Mouse (Mus musculus): ENCODE data around the gene Gm3173. TPM values are rescaled to one million over a fixed set of nuclear protein-coding genes. Genes with fewer than 3 reads are reported as not detected.
"Not testable (repeated sequence)": the region's sequence is repeated elsewhere in the genome, so short reads cannot be mapped to it uniquely, and the experiment has no call there.

The Gm3173 gene
- not detected in 2 replicates for polyA plus RNA-seq (2012; rRNA removed)
- not detected in 2 replicates for polyA plus RNA-seq (2014; fragmentation: Nextera tagmentation; extraction: Ambion mirVana)

- not testable (repeated sequence) for ATAC-seq (ENCODE audit: insufficient read depth); H3K4me2 ChIP-seq (ENCODE audit: low read depth); DNase-seq (ENCODE audit: low read depth in 3 of 3, low spot score in 3 of 3); H3K9me3 ChIP-seq (ENCODE audit: control insufficient read depth, low read length); H3K4me3 ChIP-seq (ENCODE audit: insufficient read depth in 1 of 2, low read depth in 2 of 2, low read length in 2 of 2); H3K27me3 ChIP-seq (ENCODE audit: control insufficient read depth, insufficient read depth, low read length); H3K4me1 ChIP-seq (replicated peaks; ENCODE audit: control insufficient read depth in 2 of 2, insufficient read depth in 2 of 2, low read length in 1 of 2); H3K27ac ChIP-seq; H3K9ac ChIP-seq (replicated peaks); H3K36me3 ChIP-seq (replicated peaks; ENCODE audit: control insufficient read depth, insufficient read depth, low read depth)
These were observed at the start of gene Gm3173 for GRCm38 (mm10) chr14:4430692-4431091. TSS of gene Gm3173 (plus strand) at chr14:4430992.

DNA sequence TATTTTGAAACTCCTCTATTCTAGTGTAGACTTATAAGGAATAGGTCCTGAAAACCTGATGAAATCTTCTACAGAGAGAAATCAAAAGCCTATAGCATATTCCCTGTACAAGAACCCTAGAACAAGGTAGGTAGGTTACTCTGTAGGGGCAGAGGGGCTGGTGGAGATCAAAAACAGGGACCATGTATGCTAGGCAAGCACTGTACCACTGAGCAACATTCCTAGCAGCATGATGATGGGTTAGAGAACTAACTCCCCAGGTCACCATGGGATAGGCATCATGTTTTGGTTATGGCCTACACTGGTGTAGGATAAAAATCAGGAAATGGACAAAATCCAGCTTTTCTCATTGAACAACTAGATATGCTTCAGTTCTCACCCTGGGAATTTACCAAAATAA, 45.2 kb upstream of the Gm3173 start:
- H3K27ac ChIP-seq; H3K9ac ChIP-seq (replicated peaks); DNase-seq (ENCODE audit: low read depth in 3 of 3, low spot score in 3 of 3); ATAC-seq (ENCODE audit: insufficient read depth); H3K4me2 ChIP-seq (ENCODE audit: low read depth); H3K27me3 ChIP-seq (ENCODE audit: control insufficient read depth, insufficient read depth, low read length); H3K9me3 ChIP-seq (ENCODE audit: control insufficient read depth, low read length); H3K4me1 ChIP-seq (replicated peaks; ENCODE audit: control insufficient read depth in 2 of 2, insufficient read depth in 2 of 2, low read length in 1 of 2); H3K36me3 ChIP-seq (replicated peaks; ENCODE audit: control insufficient read depth, insufficient read depth, low read depth); H3K4me3 ChIP-seq (ENCODE audit: insufficient read depth in 1 of 2, low read depth in 2 of 2, low read length in 2 of 2): not testable (repeated sequence)

DNA sequence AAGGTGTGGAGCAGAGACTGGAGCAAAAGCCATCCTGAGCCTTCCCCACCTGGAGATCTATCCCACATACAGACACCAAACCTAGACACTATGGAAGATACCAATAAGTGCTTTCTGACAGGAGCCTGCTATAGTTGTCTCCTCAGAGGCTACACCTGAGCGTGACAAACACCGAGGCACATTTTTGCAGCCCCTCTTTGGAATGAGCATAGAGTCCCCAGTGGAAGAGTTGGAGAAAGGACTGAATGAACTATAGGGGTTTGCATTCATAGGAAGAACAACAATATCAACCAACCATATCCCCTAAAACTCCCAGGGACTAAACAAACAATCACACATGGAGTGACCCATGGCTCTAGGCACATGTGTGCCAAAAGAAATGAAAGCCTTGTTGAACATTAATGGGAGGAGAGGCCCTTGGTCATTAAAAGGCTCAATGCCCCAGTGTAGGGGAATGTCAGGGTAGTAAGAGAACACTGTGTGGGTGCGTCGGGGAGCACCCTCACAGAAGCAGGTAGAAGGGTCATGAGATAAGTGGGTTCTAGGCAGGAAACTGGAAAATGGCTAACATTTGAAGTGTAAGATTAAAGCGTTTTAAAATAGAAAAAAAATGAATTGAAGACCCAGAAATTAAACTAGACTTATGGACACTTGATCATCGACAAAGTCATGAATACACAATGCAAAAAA, 37.8 kb upstream of the Gm3173 start:
- DNase-seq (ENCODE audit: low read depth in 3 of 3, low spot score in 3 of 3); ATAC-seq (ENCODE audit: insufficient read depth); H3K4me1 ChIP-seq (replicated peaks; ENCODE audit: control insufficient read depth in 2 of 2, insufficient read depth in 2 of 2, low read length in 1 of 2); H3K36me3 ChIP-seq (replicated peaks; ENCODE audit: control insufficient read depth, insufficient read depth, low read depth); H3K27me3 ChIP-seq (ENCODE audit: control insufficient read depth, insufficient read depth, low read length); H3K4me2 ChIP-seq (ENCODE audit: low read depth); H3K27ac ChIP-seq; H3K9me3 ChIP-seq (ENCODE audit: control insufficient read depth, low read length); H3K4me3 ChIP-seq (ENCODE audit: insufficient read depth in 1 of 2, low read depth in 2 of 2, low read length in 2 of 2); H3K9ac ChIP-seq (replicated peaks): not testable (repeated sequence)
- 78% methylated on average over 4 of the region's 6 CpGs for WGBS (ENCODE audit: insufficient replicate concordance)

GRCm38 (mm10) chr14:4397226-4397625, 33.6 kb upstream of the Gm3173 start, which contains the start of gene Gm3159:
TSS of gene Gm3159 (plus strand) at chr14:4397526.
- H3K36me3 ChIP-seq (replicated peaks; ENCODE audit: control insufficient read depth, insufficient read depth, low read depth); H3K9ac ChIP-seq (replicated peaks); H3K9me3 ChIP-seq (ENCODE audit: control insufficient read depth, low read length); ATAC-seq (ENCODE audit: insufficient read depth); H3K4me2 ChIP-seq (ENCODE audit: low read depth); H3K4me1 ChIP-seq (replicated peaks; ENCODE audit: control insufficient read depth in 2 of 2, insufficient read depth in 2 of 2, low read length in 1 of 2); H3K27ac ChIP-seq; DNase-seq (ENCODE audit: low read depth in 3 of 3, low spot score in 3 of 3); H3K27me3 ChIP-seq (ENCODE audit: control insufficient read depth, insufficient read depth, low read length); H3K4me3 ChIP-seq (ENCODE audit: insufficient read depth in 1 of 2, low read depth in 2 of 2, low read length in 2 of 2): not testable (repeated sequence)
- WGBS (ENCODE audit: insufficient replicate concordance) = 18% methylated on average over 1 of the region's 3 CpGs

DNA sequence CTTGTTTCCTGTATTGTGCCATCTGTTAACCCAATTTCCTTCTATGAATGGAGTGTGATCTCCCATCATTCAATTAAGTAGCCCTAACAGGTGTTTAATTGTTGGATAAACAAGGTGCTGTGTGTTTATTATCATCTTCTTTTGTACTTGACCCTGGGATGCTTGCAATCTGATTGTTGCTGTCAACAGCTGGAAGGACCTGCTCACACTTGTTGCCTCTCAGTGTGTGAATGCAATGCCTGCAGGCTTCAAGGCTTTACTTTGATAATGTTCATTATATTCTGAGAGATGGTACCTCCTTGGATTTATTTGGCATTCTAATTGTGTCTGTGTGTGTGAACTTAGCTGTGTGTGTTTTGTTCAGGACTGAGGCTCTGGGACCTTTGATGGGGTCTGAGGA, 32.2 kb upstream of the Gm3173 start:
- H3K9me3 ChIP-seq (ENCODE audit: control insufficient read depth, low read length); H3K27ac ChIP-seq; H3K4me1 ChIP-seq (replicated peaks; ENCODE audit: control insufficient read depth in 2 of 2, insufficient read depth in 2 of 2, low read length in 1 of 2); H3K4me2 ChIP-seq (ENCODE audit: low read depth); H3K4me3 ChIP-seq (ENCODE audit: insufficient read depth in 1 of 2, low read depth in 2 of 2, low read length in 2 of 2); ATAC-seq (ENCODE audit: insufficient read depth); H3K27me3 ChIP-seq (ENCODE audit: control insufficient read depth, insufficient read depth, low read length); H3K36me3 ChIP-seq (replicated peaks; ENCODE audit: control insufficient read depth, insufficient read depth, low read depth); H3K9ac ChIP-seq (replicated peaks); DNase-seq (ENCODE audit: low read depth in 3 of 3, low spot score in 3 of 3): not testable (repeated sequence)

- not testable (repeated sequence) for H3K27ac ChIP-seq; H3K4me2 ChIP-seq (ENCODE audit: low read depth); H3K27me3 ChIP-seq (ENCODE audit: control insufficient read depth, insufficient read depth, low read length); H3K9ac ChIP-seq (replicated peaks); H3K4me1 ChIP-seq (replicated peaks; ENCODE audit: control insufficient read depth in 2 of 2, insufficient read depth in 2 of 2, low read length in 1 of 2); DNase-seq (ENCODE audit: low read depth in 3 of 3, low spot score in 3 of 3); H3K4me3 ChIP-seq (ENCODE audit: insufficient read depth in 1 of 2, low read depth in 2 of 2, low read length in 2 of 2); ATAC-seq (ENCODE audit: insufficient read depth); H3K36me3 ChIP-seq (replicated peaks; ENCODE audit: control insufficient read depth, insufficient read depth, low read depth); H3K9me3 ChIP-seq (ENCODE audit: control insufficient read depth, low read length)
- WGBS (ENCODE audit: insufficient replicate concordance) = 62% methylated on average over 4 of the region's 5 CpGs
These were observed 30.5 kb upstream of the Gm3173 start for GRCm38 (mm10) chr14:4400115-4400789.

GRCm38 (mm10) chr14:4401245-4401644, 29.5 kb upstream of the Gm3173 start:
- not testable (repeated sequence) for DNase-seq (ENCODE audit: low read depth in 3 of 3, low spot score in 3 of 3); ATAC-seq (ENCODE audit: insufficient read depth); H3K9ac ChIP-seq (replicated peaks); H3K27me3 ChIP-seq (ENCODE audit: control insufficient read depth, insufficient read depth, low read length); H3K4me2 ChIP-seq (ENCODE audit: low read depth); H3K4me1 ChIP-seq (replicated peaks; ENCODE audit: control insufficient read depth in 2 of 2, insufficient read depth in 2 of 2, low read length in 1 of 2); H3K36me3 ChIP-seq (replicated peaks; ENCODE audit: control insufficient read depth, insufficient read depth, low read depth); H3K27ac ChIP-seq; H3K4me3 ChIP-seq (ENCODE audit: insufficient read depth in 1 of 2, low read depth in 2 of 2, low read length in 2 of 2); H3K9me3 ChIP-seq (ENCODE audit: control insufficient read depth, low read length)
- 38% methylated on average over 4 of the region's 5 CpGs for whole genome bisulfite sequencing (ENCODE audit: insufficient replicate concordance)

- not testable (repeated sequence) for H3K4me2 ChIP-seq (ENCODE audit: low read depth)
These were observed 27.0 kb upstream of the Gm3173 start for GRCm38 (mm10) chr14:4403840-4404239.

More at GRCm38 (mm10) chr14:4403840-4404239, 27.0 kb upstream of the Gm3173 start:
- not testable (repeated sequence) for H3K36me3 ChIP-seq (replicated peaks; ENCODE audit: control insufficient read depth, insufficient read depth, low read depth); H3K9ac ChIP-seq (replicated peaks); H3K9me3 ChIP-seq (ENCODE audit: control insufficient read depth, low read length); H3K4me3 ChIP-seq (ENCODE audit: insufficient read depth in 1 of 2, low read depth in 2 of 2, low read length in 2 of 2); ATAC-seq (ENCODE audit: insufficient read depth); H3K27ac ChIP-seq; H3K27me3 ChIP-seq (ENCODE audit: control insufficient read depth, insufficient read depth, low read length); H3K4me1 ChIP-seq (replicated peaks; ENCODE audit: control insufficient read depth in 2 of 2, insufficient read depth in 2 of 2, low read length in 1 of 2); DNase-seq (ENCODE audit: low read depth in 3 of 3, low spot score in 3 of 3)
